Mouse (Mus musculus): ENCODE data around the gene Ttll11. TPM values are rescaled to one million over a fixed set of nuclear protein-coding genes. Genes with fewer than 3 reads are reported as not detected.
A peak's percentile ranks its signal among the peaks of the same experiment; 100 is the strongest.

Gene Ttll11
- total RNA-seq, 2 experiments from 2014 or later: 1.7 to 2.1 TPM

GRCm38 (mm10) chr2:35830966-35831903 lies 148.5 kb downstream of the Ttll11 start:
- DNase-seq (ENCODE audit: low spot score): no peak

GRCm38 (mm10) chr2:35829136-35829535 lies 150.6 kb downstream of the Ttll11 start:
- DNase-seq (ENCODE audit: low spot score): no peak

DNA sequence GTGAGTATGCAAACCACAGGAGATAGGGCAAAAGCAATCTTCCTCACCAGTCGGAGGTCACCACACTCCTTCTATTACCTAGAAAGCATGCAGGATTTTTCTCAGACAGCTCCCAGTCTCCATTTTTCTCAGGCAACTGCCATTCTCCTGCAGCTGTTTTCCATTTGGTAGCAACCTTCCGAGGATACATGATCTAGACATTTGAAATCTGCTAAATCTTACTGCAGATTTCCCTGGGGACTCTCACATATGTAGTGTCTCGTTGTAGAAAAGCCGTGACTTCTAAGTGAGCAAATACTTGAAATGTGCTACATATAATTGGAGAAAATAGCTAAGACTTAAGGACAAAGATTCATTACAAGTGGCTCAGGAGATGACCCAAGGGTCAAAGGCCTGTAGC lies 151.8 kb downstream of the Ttll11 start:
- no peak for DNase-seq (ENCODE audit: low spot score)

DNA sequence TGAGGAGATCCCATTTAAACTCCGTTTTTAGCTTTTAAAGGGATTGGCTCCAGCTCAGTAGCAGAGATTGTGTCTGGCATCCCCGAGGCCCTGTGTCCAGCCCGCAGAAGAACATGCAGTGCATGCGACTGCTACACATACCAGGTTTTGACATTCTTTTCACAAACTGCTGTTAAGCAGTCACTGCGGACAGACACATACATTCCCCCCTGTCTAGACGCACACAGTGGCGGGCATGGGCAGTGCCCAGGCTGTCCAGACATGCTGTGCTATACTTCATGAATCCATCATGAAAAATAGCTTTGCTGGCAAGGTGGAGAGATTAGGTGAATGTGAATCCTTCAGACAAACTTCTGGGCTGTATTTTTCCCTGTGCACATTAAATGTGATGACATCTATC lies 154.6 kb downstream of the Ttll11 start:
- DNase-seq (ENCODE audit: low spot score): no peak

DNA sequence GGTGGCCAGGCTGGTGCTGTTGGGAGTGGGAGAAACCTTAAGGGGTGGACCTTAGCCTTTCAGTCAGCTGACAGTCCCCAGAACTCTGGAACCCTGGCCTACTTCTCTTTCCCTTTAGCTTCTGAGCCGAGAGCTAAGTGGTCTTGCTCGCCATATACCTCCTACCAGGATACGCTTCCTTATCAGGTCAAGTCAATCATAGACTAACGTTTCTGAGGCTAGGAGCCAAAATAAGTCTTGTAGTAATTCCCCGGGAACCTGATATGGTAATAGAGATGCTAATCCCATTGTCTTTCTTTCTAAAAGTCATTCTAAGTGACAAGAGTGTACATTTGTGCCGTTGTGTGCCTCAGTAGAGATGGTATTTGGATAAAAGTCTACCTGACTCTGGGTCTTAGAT lies 156.1 kb downstream of the Ttll11 start:
- no peak for DNase-seq (ENCODE audit: low spot score)

GRCm38 (mm10) chr2:35818883-35819282 lies 160.8 kb downstream of the Ttll11 start:
- DNase-seq (ENCODE audit: low spot score): no peak

GRCm38 (mm10) chr2:35816056-35816661 lies 163.6 kb downstream of the Ttll11 start:
- DNase-seq (ENCODE audit: low spot score): peak; percentile 38

- no peak for DNase-seq (ENCODE audit: low spot score)
Measured at GRCm38 (mm10) chr2:35812561-35812933, 167.2 kb downstream of the Ttll11 start.

DNA sequence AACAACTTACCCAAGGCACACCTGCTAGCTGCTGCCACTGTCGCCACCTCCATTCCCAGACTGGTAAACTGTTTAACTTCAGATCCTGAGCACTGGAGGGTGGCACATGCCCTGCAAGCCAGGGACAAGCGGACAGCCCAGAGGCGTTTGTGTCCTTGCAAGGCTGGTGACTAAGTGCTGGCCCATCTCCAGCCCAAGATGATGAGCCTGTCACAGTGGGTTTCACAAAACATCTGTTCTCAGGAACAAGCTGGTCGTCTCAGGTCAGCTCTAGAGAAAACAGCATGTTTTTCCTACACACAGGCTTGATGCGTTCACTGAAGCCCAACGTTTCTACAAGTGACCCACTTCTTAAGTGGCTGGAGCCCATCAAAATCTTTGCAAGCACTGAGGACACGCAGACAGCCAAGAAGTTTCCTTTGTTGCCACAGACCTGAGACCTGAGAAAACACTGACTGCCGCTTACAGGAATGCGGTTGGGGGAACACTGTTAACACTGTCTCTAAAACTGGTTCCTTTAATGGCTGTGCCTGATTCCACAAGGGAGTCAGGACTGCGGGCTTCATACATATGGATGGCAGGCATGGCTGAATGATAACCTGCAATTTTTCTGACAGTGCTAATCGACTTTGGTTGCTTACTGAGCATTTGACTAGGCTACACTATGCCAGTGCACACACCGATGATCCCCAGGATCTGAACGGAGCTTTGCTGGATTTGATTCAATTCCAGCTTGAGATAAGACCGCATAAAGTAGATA lies 167.7 kb downstream of the Ttll11 start:
- no peak for DNase-seq (ENCODE audit: low spot score)

- no peak for DNase-seq (ENCODE audit: low spot score)
Measured at GRCm38 (mm10) chr2:35810027-35810426, 169.7 kb downstream of the Ttll11 start.

- no peak for DNase-seq (ENCODE audit: low spot score)
Measured at GRCm38 (mm10) chr2:35809141-35809540, 170.6 kb downstream of the Ttll11 start.

DNA sequence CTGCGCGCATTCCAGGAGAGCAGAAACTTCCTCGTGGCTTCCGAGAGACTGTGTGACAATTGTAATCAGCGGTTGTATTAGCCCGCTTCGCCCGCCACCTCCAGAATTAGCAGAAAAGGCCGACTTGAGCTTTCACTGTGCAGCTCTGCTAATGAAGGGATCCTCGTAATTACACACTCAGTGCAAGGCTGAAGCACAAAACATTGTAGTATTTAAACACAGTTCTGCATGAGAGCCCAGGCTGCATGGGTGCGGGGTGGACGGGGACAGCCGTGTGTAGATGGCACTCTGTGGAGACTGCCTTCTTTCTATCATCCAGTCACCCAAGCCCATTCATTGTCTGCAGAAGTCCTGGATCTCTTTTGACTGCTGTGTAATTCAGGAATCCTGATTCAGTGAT lies 173.8 kb downstream of the Ttll11 start:
- no peak for DNase-seq (ENCODE audit: low spot score)

DNA sequence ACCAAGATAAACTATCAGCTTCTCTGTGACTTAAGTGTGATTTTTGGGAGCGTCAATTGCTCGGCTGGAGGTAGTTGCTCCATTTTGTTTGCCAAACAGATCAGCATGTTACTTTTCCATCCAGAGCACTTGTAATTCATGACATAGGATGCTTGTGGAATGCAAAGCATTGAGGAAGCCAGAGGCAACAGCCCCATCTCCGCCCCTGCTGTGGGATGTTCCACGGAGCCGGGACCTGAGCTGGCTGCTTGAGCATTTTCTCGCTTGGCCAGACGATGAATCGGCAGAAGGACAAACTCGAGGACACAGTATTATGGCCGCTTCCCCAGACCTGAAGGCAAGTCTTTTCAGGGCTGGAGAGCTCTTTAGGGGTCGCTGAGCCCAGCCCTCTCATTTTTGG lies 176.6 kb downstream of the Ttll11 start:
- no peak for DNase-seq (ENCODE audit: low spot score)

DNA sequence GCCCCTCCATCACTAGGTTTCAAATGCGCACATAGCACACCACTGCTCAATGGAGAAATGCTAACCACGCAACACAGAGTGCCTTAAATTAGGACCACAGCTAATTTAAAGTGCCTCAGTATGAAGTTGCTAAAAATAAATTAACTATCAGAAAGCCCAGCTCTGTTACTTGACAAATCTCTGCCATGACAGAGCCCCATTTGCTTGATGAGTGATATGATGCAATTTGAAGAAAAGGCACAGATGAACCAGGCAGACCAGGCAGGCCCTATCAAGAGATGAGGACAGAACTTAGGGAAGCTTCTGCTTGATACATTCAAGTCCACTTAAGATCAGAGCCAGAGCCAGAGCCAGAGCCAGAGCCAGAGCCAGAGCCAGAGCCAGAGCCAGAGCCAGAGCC lies 178.0 kb downstream of the Ttll11 start:
- DNase-seq (ENCODE audit: low spot score): no peak

GRCm38 (mm10) chr2:35799073-35799472 lies 180.6 kb downstream of the Ttll11 start:
- DNase-seq (ENCODE audit: low spot score): no peak

DNA sequence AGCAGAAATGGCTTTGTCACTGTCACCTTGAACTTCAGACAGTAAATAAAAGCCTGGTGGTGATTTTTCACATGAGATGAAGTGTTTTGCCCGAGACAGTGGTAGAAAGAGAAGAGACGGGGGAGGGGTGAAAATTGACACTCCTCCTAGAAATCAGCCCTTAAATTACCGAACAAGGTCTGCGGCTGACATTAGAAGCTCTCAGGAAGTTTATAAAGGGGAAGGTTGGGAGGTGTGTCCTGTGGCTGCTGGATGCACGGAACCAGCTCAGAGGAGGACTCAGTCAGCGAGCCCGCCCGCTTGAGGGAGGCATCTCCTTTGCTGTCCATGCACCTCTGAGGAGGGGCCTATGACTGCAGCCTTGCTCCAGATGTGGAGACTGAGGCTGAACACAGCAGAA lies 181.7 kb downstream of the Ttll11 start:
- no peak for DNase-seq (ENCODE audit: low spot score)

GRCm38 (mm10) chr2:35789362-35790326 lies 190.1 kb downstream of the Ttll11 start:
- DNase-seq (ENCODE audit: low spot score): no peak

DNA sequence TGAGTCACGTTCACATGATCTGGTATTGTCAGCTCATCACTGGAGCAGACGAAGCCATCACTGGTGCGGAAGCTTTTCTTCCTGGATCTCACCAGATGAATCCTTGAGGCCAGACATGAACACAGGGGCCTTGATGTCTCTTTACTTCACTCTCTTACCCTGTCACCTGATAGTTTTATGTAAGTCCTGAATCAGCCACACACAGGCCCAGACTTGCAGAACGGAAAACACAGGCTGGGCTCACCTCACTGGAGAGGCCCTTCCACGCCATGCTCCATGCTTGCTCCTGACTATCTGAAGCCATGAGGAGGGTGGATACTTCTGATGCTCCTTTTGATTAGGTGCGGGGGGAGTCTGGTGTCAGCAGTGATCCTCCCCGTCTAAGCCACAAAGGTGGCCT lies 193.8 kb downstream of the Ttll11 start:
- no peak for DNase-seq (ENCODE audit: low spot score)

DNA sequence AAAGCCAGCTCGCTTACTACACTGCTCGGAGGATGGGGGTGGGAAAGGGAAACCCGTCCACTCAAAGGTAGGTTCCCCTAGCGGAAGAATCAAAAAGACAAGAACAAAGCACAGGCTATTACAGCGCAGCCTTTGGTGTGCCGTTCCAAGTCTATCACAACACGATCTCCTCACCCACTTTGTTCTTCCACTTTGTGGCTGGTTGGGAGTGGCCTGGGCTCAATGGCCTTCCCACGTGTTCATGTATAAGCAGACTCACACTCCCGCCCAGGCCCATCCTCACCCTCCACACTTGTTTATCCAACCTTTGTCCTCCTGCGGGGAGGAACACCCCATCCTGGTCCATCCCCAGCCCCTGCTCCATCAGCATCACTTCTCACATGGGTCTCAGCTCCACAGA lies 196.3 kb downstream of the Ttll11 start:
- no peak for DNase-seq (ENCODE audit: low spot score)

GRCm38 (mm10) chr2:35779266-35779665 lies 200.4 kb downstream of the Ttll11 start:
- DNase-seq (ENCODE audit: low spot score): no peak

DNA sequence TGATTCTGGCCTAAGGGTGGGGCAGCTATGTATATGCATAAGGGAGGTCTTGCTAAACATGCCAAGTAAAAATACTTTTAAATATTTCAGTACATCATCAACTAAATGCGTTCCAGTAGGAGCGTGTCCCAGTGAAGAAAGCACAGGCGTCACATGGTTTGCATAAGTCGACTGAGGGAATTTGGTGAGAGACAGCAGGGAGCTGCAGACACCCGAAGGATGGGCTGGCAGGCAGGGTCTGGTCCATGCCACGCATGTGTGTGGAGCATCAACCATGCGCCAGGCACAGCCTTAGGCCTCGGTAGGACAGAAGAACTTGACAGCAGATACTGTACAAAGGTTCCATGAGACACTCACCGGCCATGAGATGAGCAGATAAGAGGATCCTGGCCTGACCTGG lies 202.8 kb downstream of the Ttll11 start:
- DNase-seq (ENCODE audit: low spot score): no peak

All from gastrocnemius, adult 18-20 months (tissue).